Mouse (Mus musculus): Measurements from ENCODE around the gene Hibadh. TPM values are rescaled to one million over a fixed set of nuclear protein-coding genes. Genes with fewer than 3 reads are reported as not detected.
A peak's percentile ranks its signal among the peaks of the same experiment; 100 is the strongest.

Hibadh gene
- total and polyA plus RNA-seq, 2 experiments from 2014 or later: 27.2 to 57.5 TPM

GRCm38 (mm10) chr6:52609626-52610352 lies 30.4 kb downstream of the Hibadh start:
- Histone ChIP-seq H3K9ac (replicated peaks; ENCODE audit: low read length, poor library complexity, severe bottlenecking) (no peak overlapping the region), H3K36me3 (ENCODE audit: insufficient read depth, low read length) (no peaks in the 10 kb centered on the region), H3K4me2 (ENCODE audit: low read depth, low read length, poor library complexity, severe bottlenecking) (no peak overlapping the region), H3K4me1 (ENCODE audit: insufficient read depth, low read length) (no peaks in the 10 kb centered on the region), H3K9me3 (ENCODE audit: low read length) (no peaks in the 10 kb centered on the region), H3K27me3 (ENCODE audit: insufficient read depth, low read length) (no peaks in the 10 kb centered on the region), H3K27ac (ENCODE audit: low read depth, low read length) (no peak overlapping the region), H3K4me3 (ENCODE audit: low read depth, low read length) (no peak overlapping the region)
- WGBS: 87% methylated on average over 6 of the region's 6 CpGs
- ATAC-seq (ENCODE audit: low FRiP score) (no peak), DNase-seq (ENCODE audit: low spot score) (no peak)
- no peak for TF ChIP-seq CTCF (IDR thresholded peaks at IDR 0.05)

GRCm38 (mm10) chr6:52608121-52608520 lies 32.1 kb downstream of the Hibadh start:
- Histone ChIP-seq H3K9ac (replicated peaks; ENCODE audit: low read length, poor library complexity, severe bottlenecking) (no peak overlapping the region), H3K27me3 (ENCODE audit: insufficient read depth, low read length) (no peaks in the 10 kb centered on the region), H3K4me1 (ENCODE audit: insufficient read depth, low read length) (no peaks in the 10 kb centered on the region), H3K4me3 (ENCODE audit: low read depth, low read length) (no peak overlapping the region), H3K9me3 (ENCODE audit: low read length) (no peaks in the 10 kb centered on the region), H3K36me3 (ENCODE audit: insufficient read depth, low read length) (no peaks in the 10 kb centered on the region), H3K27ac (ENCODE audit: low read depth, low read length) (no peak overlapping the region), H3K4me2 (ENCODE audit: low read depth, low read length, poor library complexity, severe bottlenecking) (no peak overlapping the region)
- DNase-seq (ENCODE audit: low spot score) (no peak), ATAC-seq (ENCODE audit: low FRiP score) (no peak)
- 96% methylated on average over 4 of the region's 4 CpGs for WGBS
- TF ChIP-seq CTCF (IDR thresholded peaks at IDR 0.05): no peak

- 90% methylated on average over 7 of the region's 7 CpGs for WGBS
Observed at GRCm38 (mm10) chr6:52606746-52607347, 33.3 kb downstream of the Hibadh start.

GRCm38 (mm10) chr6:52601706-52602642 lies 38.2 kb downstream of the Hibadh start:
- no peak overlapping the region for H3K4me2 ChIP-seq (ENCODE audit: low read depth, low read length, poor library complexity, severe bottlenecking)
- ATAC-seq (ENCODE audit: low FRiP score): no peak

More at GRCm38 (mm10) chr6:52606746-52607347, 33.3 kb downstream of the Hibadh start:
- H3K4me2 ChIP-seq (ENCODE audit: low read depth, low read length, poor library complexity, severe bottlenecking): no peak overlapping the region
- no peaks in the 10 kb centered on the region for H3K36me3 ChIP-seq (ENCODE audit: insufficient read depth, low read length)
- TF ChIP-seq CTCF (IDR thresholded peaks at IDR 0.05): no peak
- no peak overlapping the region for H3K27ac ChIP-seq (ENCODE audit: low read depth, low read length)
- no peaks in the 10 kb centered on the region for H3K9me3 ChIP-seq (ENCODE audit: low read length)
- no peaks in the 10 kb centered on the region for H3K27me3 ChIP-seq (ENCODE audit: insufficient read depth, low read length)
- no peak overlapping the region for H3K4me3 ChIP-seq (ENCODE audit: low read depth, low read length)
- no peaks in the 10 kb centered on the region for H3K4me1 ChIP-seq (ENCODE audit: insufficient read depth, low read length)
- no peak overlapping the region for H3K9ac ChIP-seq (replicated peaks; ENCODE audit: low read length, poor library complexity, severe bottlenecking)
- ATAC-seq (ENCODE audit: low FRiP score) (no peak), DNase-seq (ENCODE audit: low spot score) (no peak)

GRCm38 (mm10) chr6:52601117-52601516 lies 39.1 kb downstream of the Hibadh start:
- H3K36me3 ChIP-seq (ENCODE audit: insufficient read depth, low read length): no peaks in the 10 kb centered on the region
- H3K27ac ChIP-seq (ENCODE audit: low read depth, low read length): no peak overlapping the region
- peak; percentile 88 for TF ChIP-seq CTCF (IDR thresholded peaks at IDR 0.05)
- DNase-seq (ENCODE audit: low spot score) (peak; percentile 73), ATAC-seq (ENCODE audit: low FRiP score) (no peak)
- 52% methylated on average over 4 of the region's 4 CpGs for WGBS
- H3K9ac ChIP-seq (replicated peaks; ENCODE audit: low read length, poor library complexity, severe bottlenecking): no peak overlapping the region
- H3K27me3 ChIP-seq (ENCODE audit: insufficient read depth, low read length): no peaks in the 10 kb centered on the region
- no peak overlapping the region for H3K4me3 ChIP-seq (ENCODE audit: low read depth, low read length)
- no peak overlapping the region for H3K4me2 ChIP-seq (ENCODE audit: low read depth, low read length, poor library complexity, severe bottlenecking)
- no peaks in the 10 kb centered on the region for H3K9me3 ChIP-seq (ENCODE audit: low read length)
- H3K4me1 ChIP-seq (ENCODE audit: insufficient read depth, low read length): no peaks in the 10 kb centered on the region

More at GRCm38 (mm10) chr6:52601706-52602642, 38.2 kb downstream of the Hibadh start:
- Histone ChIP-seq H3K4me1 (ENCODE audit: insufficient read depth, low read length) (no peaks in the 10 kb centered on the region), H3K27ac (ENCODE audit: low read depth, low read length) (no peak overlapping the region), H3K36me3 (ENCODE audit: insufficient read depth, low read length) (no peaks in the 10 kb centered on the region), H3K9ac (replicated peaks; ENCODE audit: low read length, poor library complexity, severe bottlenecking) (no peak overlapping the region), H3K27me3 (ENCODE audit: insufficient read depth, low read length) (no peaks in the 10 kb centered on the region), H3K9me3 (ENCODE audit: low read length) (no peaks in the 10 kb centered on the region), H3K4me3 (ENCODE audit: low read depth, low read length) (no peak overlapping the region)
- TF ChIP-seq CTCF (IDR thresholded peaks at IDR 0.05): no peak
- 91% methylated on average over 7 of the region's 7 CpGs for WGBS
- no peak for DNase-seq (ENCODE audit: low spot score)
